Mouse (Mus musculus) right cerebral cortex, postnatal 10 days (tissue): ENCODE measurements around the gene Fut1.
"Not testable (repeated sequence)": the region's sequence is repeated elsewhere in the genome, so short reads cannot be mapped to it uniquely, and the experiment has no call there.

Source experiments
- DNase-seq, 2 experiments: peaks; one replicate each; pipeline ENCODE4 v3.0.0; 2021; ENCODE audit warnings: low spot score in 2 of 2

The Fut1 gene

GRCm38 (mm10) chr7:45638623-45639401, 21.7 kb downstream of the Fut1 start:
- DNase-seq: peak; percentile 98 to 99

- no peak for DNase-seq
These were observed 22.5 kb downstream of the Fut1 start, which contains the start of gene Mamstr for GRCm38 (mm10) chr7:45639561-45640027. Mamstr (plus strand) TSS chr7:45639977.

GRCm38 (mm10) chr7:45640191-45640957, 23.3 kb downstream of the Fut1 start:
- no peak for DNase-seq

GRCm38 (mm10) chr7:45641391-45642040, 24.4 kb downstream of the Fut1 start:
- no peak for DNase-seq

- DNase-seq: no peak
These were observed 25.0 kb downstream of the Fut1 start for GRCm38 (mm10) chr7:45642083-45642482.

GRCm38 (mm10) chr7:45642503-45643255, 25.6 kb downstream of the Fut1 start:
- no peak for DNase-seq

GRCm38 (mm10) chr7:45643441-45644178, 26.5 kb downstream of the Fut1 start:
- peak; percentile 95 to 96 for DNase-seq

GRCm38 (mm10) chr7:45644183-45644582, 27.1 kb downstream of the Fut1 start:
- DNase-seq: peak; percentile 80 to 86

GRCm38 (mm10) chr7:45644872-45645590, 27.9 kb downstream of the Fut1 start:
- DNase-seq: no peak

GRCm38 (mm10) chr7:45645591-45645971, 28.5 kb downstream of the Fut1 start:
- no peak for DNase-seq

- no peak for DNase-seq
These were observed 29.6 kb downstream of the Fut1 start for GRCm38 (mm10) chr7:45646671-45647070.

GRCm38 (mm10) chr7:45649351-45649750, 32.3 kb downstream of the Fut1 start:
- DNase-seq: no peak

GRCm38 (mm10) chr7:45650484-45650883, 33.4 kb downstream of the Fut1 start:
- DNase-seq: not testable (repeated sequence)

GRCm38 (mm10) chr7:45654424-45655047, 37.4 kb downstream of the Fut1 start:
- DNase-seq: no peak

- no peak for DNase-seq
These were observed 43.8 kb downstream of the Fut1 start for GRCm38 (mm10) chr7:45660746-45661478.

- not testable (repeated sequence) for DNase-seq
These were observed 44.6 kb downstream of the Fut1 start for GRCm38 (mm10) chr7:45661702-45662101.

GRCm38 (mm10) chr7:45665303-45666138, 48.4 kb downstream of the Fut1 start:
- no peak for DNase-seq

- no peak for DNase-seq
These were observed 49.1 kb downstream of the Fut1 start, which contains the start of gene Fut2 for GRCm38 (mm10) chr7:45666161-45666560. Fut2 (minus strand) TSS chr7:45666394.
